Mouse (Mus musculus): Measurements from ENCODE around the gene Heatr9.

GRCm38 (mm10) chr11:83533192-83533591 lies 11.2 kb upstream of the Heatr9 start:
- TF ChIP-seq CTCF (IDR thresholded peaks at IDR 0.05; ENCODE audit: borderline replicate concordance, insufficient read depth, low read depth, low read length): no peak
- no peak for TF ChIP-seq POLR2A (IDR thresholded peaks at IDR 0.05; ENCODE audit: borderline replicate concordance, insufficient read depth, low read length)

All from cerebellum, adult 2 months (tissue).